Mouse (Mus musculus): ENCODE measurements around the gene Cic. TPM values are rescaled to one million over a fixed set of nuclear protein-coding genes. Genes with fewer than 3 reads are reported as not detected.

Gene Cic
- 28.9 and 30.8 TPM in 2 replicates for polyA plus RNA-seq (2015; fragmentation: Nextera tagmentation; extraction: Ambion mirVana)

DNA sequence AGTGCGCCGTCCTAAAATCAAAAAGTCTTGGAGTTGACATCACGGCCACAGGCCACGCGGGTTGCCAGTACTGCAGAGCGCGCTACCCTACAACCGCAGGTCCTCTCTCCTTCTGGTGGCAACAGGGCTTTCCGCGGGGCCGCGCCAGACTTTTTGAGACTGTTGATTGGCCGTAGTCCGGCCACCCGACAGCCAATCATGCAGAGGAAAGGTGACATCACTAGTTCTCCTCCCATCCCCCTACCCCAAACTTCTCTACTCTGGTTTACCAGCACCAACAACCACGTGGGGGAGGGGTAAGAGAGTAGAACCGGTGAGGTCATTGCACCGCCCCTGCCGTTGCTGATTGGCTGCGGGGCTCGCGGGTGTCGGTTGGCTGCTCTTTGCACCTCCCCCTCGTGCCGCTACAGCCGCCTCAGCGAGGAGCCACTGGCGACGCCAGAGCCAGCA lies at the start of gene Cic:
Gene Cic (plus strand): TSS at position 404 of the 450 bp plus-strand sequence.
- H3K9me3 ChIP-seq (ENCODE audit: low read length): no peaks in the 10 kb centered on the region
- 0% methylated on average over 29 of the region's 29 CpGs for WGBS

DNA sequence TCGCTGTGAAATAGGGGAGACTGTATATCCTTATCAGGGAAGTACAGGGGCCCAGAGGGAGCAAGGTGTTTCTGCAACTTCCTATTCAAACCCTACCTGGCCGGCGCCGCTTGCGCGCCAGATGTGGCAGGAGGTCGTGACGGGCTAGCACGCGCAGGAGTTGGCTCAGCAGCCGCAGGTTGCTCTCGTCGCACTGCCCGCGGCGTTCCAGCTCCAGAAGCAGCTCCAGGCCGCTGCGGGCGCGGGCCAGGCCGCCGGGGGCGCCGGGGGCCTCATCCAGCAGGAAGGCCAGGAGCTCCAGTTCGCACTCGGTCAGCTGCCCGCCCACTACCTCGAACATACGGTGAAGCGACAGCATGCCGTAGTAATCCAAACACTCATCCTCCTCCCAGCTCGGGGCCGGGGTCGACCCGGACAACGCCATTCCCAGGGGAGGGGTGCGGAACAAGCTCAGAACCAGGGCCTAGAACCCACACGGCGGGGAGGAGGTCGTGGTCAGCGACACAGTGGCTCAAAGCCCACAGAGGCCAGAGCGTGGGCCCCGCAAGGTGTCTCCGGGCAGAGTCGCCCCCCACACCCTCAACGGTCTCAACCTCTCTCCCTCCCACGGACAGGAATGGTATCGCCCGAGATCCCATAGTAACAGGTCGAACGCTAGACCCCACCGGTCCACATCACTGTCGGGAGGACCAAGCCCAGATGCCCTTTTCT lies 48.6 kb upstream of the Cic start:
- Histone ChIP-seq H3K9ac (replicated peaks; ENCODE audit: low read length) (peak overlapping the region; percentile 76), H3K27ac (ENCODE audit: low read length) (peak overlapping the region; percentile 70), H3K4me1 (ENCODE audit: insufficient read depth, low read length) (peaks cover 26% of the 10 kb centered on the region), H3K4me3 (ENCODE audit: low read length) (peak overlapping the region; percentile 63), H3K4me2 (replicated peaks; ENCODE audit: low read depth, low read length) (peak overlapping the region; percentile 86), H3K9me3 (ENCODE audit: low read length) (no peaks in the 10 kb centered on the region), H3K36me3 (ENCODE audit: insufficient read depth, low read length) (0 out of 2 replicates have a peak, but pooled peaks cover 2% of the 10 kb centered on the region), H3K27me3 (ENCODE audit: insufficient read depth, low read length) (no peaks in the 10 kb centered on the region)
- WGBS: under 1% methylated on average over 53 of the region's 53 CpGs
- peak; percentile 16; the same call in 1 of the 2 replicates for ATAC-seq (ENCODE audit: low FRiP score, low TSS enrichment)

More for the DNA sequence above, at the start of gene Cic:
- peak; percentile 85 for ATAC-seq (ENCODE audit: low FRiP score, low TSS enrichment)
- peak within 1 kb of the TSS; percentile 76 for H3K4me3 ChIP-seq (ENCODE audit: low read length)
- peak within 1 kb of the TSS; percentile 85 for H3K9ac ChIP-seq (replicated peaks; ENCODE audit: low read length)
- H3K27me3 ChIP-seq (ENCODE audit: insufficient read depth, low read length): no peaks in the 10 kb centered on the region
- H3K36me3 ChIP-seq (ENCODE audit: insufficient read depth, low read length): peaks cover 13% of the 10 kb centered on the region
- peak within 1 kb of the TSS; percentile 95 for H3K27ac ChIP-seq (ENCODE audit: low read length)
- peak within 1 kb of the TSS; percentile 82 for H3K4me2 ChIP-seq (replicated peaks; ENCODE audit: low read depth, low read length)
- peaks cover 24% of the 10 kb centered on the region for H3K4me1 ChIP-seq (ENCODE audit: insufficient read depth, low read length)

DNA sequence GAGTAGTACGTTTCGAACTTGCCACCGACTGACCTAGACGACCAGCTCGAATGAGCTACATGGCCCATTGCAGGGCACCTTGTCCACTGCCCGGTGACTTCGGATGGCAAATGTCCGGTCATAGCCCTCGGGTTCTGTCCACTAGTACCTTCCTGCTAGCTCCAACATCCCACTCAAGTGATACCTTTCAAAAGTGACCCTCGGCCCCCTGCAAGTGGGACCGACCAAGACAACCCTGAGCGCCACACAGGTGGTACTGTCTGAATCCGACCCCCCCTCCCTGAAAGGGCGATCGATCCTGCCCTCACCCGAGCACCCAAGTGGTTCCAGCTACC lies 48.1 kb upstream of the Cic start:
- peak; percentile 13 for ATAC-seq (ENCODE audit: low FRiP score, low TSS enrichment)
- H3K4me1 ChIP-seq (ENCODE audit: insufficient read depth, low read length): peaks cover 26% of the 10 kb centered on the region
- under 1% methylated on average over 16 of the region's 16 CpGs for WGBS
- peak overlapping the region; percentile 76 for H3K9ac ChIP-seq (replicated peaks; ENCODE audit: low read length)
- H3K36me3 ChIP-seq (ENCODE audit: insufficient read depth, low read length): peaks cover 8% of the 10 kb centered on the region
- H3K27ac ChIP-seq (ENCODE audit: low read length): peak overlapping the region; percentile 70
- H3K27me3 ChIP-seq (ENCODE audit: insufficient read depth, low read length): no peaks in the 10 kb centered on the region
- H3K9me3 ChIP-seq (ENCODE audit: low read length): no peaks in the 10 kb centered on the region
- peak overlapping the region; percentile 63 for H3K4me3 ChIP-seq (ENCODE audit: low read length)
- H3K4me2 ChIP-seq (replicated peaks; ENCODE audit: low read depth, low read length): peak overlapping the region; percentile 86

DNA sequence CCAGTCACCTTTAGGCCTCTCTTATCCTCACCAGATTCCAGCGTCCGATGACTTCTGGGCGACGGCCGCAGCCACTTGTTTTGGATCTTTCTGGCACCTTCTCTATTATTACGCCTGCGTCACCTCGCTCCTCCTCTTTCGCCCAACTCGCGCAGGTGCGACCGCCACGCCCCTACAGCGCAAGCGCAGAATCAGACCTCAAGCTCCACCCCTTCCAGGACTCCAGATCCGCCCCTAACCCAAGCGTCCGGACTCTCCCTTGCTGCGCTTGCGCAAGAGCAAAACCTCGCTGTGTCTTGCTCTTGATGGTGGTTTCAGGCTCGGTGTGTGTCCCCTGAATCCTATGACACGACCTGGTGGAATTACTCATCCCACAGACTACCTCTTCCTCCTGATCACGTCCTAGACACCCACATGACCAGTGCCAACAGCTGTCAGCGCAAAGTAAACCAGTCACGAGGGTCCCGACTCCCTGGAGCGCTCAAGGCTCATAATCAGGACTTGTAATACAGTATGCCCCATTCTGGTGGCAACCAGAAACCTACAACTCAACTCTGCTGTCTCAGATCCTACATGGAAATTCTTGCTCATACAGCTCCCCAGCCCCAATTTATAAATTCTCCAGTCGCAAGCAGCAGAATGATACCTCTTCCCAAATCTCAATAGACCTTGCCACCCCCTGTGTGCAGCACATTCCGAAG lies 47.6 kb upstream of the Cic start:
- H3K9ac ChIP-seq (replicated peaks; ENCODE audit: low read length): peak overlapping the region; percentile 76
- peak overlapping the region; percentile 63 for H3K4me3 ChIP-seq (ENCODE audit: low read length)
- peak overlapping the region; percentile 70 for H3K27ac ChIP-seq (ENCODE audit: low read length)
- no peaks in the 10 kb centered on the region for H3K27me3 ChIP-seq (ENCODE audit: insufficient read depth, low read length)
- peaks cover 26% of the 10 kb centered on the region for H3K4me1 ChIP-seq (ENCODE audit: insufficient read depth, low read length)
- peak; percentile 66 for ATAC-seq (ENCODE audit: low FRiP score, low TSS enrichment)
- H3K36me3 ChIP-seq (ENCODE audit: insufficient read depth, low read length): peaks cover 13% of the 10 kb centered on the region
- H3K9me3 ChIP-seq (ENCODE audit: low read length): no peaks in the 10 kb centered on the region
- peak overlapping the region; percentile 86 for H3K4me2 ChIP-seq (replicated peaks; ENCODE audit: low read depth, low read length)
- 3% methylated on average over 31 of the region's 31 CpGs for WGBS

DNA sequence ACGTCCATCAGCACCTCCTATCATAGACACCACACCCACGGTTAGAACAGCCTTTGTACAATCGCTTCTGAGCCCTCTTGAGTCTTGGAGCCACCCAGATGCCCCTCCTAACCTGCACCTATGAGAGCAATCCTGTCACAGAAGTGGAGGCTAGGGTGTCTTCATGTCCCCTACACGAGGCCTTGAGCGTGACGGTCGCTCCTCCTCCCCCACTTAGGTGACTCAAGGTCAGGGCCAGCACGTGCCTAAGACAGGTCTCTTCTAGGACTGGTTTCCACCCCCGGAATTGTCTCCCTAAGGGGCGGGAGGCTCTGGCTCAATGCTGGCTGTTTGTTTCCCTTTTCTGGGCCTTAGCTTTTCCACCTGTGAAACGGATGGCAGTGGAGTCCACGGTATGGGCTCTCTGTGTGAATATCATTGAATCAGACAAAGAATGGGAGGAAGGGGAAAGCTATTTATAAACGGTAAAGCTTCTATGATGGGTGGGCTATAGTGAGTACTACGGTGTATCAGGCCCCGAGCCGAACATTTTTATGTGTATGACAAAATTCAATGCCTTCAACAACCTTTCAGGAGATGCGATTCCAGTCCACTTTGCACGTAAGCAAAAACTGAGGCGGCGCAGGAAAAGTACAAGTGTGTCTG lies 46.9 kb upstream of the Cic start, which contains the start of gene Dedd2:
Gene Dedd2 (minus strand): TSS at position 159 of the 645 bp plus-strand sequence.
- Histone ChIP-seq H3K27ac (ENCODE audit: low read length) (peak within 1 kb of the TSS; percentile 89), H3K4me3 (ENCODE audit: low read length) (peak within 1 kb of the TSS; percentile 63), H3K4me2 (replicated peaks; ENCODE audit: low read depth, low read length) (peak within 1 kb of the TSS; percentile 86), H3K9ac (replicated peaks; ENCODE audit: low read length) (peak within 1 kb of the TSS; percentile 76), H3K4me1 (ENCODE audit: insufficient read depth, low read length) (peaks cover 26% of the 10 kb centered on the region), H3K36me3 (ENCODE audit: insufficient read depth, low read length) (peaks cover 20% of the 10 kb centered on the region), H3K9me3 (ENCODE audit: low read length) (no peaks in the 10 kb centered on the region), H3K27me3 (ENCODE audit: insufficient read depth, low read length) (no peaks in the 10 kb centered on the region)
- WGBS: 5% methylated on average over 20 of the region's 20 CpGs
- no peak for ATAC-seq (ENCODE audit: low FRiP score, low TSS enrichment)

DNA sequence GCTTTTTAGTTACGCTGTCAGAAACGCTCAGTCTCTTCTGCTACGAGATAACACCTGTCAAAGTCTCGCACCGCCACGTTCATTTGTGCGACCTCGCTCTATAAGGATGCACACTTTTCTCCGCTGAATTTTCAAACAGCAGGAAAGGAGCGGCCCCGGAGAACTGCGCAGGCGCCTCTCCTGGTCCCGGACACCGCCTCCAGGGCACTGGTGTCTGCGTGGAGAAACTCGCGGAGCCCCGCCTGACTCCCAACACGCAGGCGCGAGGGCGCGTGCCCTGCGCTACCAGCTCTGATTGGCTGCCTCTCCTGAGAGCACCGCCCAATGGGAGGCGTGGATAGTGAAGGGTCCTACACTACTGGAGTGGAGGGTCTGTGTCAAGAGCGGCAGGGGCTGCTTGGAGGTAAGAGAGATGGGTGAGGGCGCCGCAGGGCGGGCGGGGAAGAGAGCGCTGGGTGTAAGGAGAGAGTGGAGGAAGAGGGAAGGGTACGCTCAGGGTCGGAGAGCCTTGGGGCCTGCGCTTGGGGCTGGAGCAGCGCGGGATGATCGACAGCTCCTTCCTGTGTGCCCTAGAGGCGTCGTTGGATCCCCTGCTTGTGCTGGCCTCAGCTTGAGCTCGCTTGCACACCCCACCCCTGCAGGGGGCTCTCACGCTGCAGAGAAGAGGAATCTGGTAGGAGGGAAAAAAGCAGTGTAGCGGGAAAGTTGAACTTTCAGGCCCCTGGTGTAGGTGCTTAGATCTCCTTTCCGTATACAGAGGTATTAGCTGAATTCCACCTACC lies 46.2 kb upstream of the Cic start, which contains the start of gene Zfp526:
Gene Zfp526 (plus strand): TSS at position 324 of the 782 bp plus-strand sequence.
- ATAC-seq (ENCODE audit: low FRiP score, low TSS enrichment): peak; percentile 96
- Histone ChIP-seq H3K4me2 (replicated peaks; ENCODE audit: low read depth, low read length) (peak within 1 kb of the TSS; percentile 86), H3K27me3 (ENCODE audit: insufficient read depth, low read length) (no peaks in the 10 kb centered on the region), H3K4me3 (ENCODE audit: low read length) (peak within 1 kb of the TSS; percentile 63), H3K27ac (ENCODE audit: low read length) (peak within 1 kb of the TSS; percentile 89), H3K4me1 (ENCODE audit: insufficient read depth, low read length) (peaks cover 26% of the 10 kb centered on the region), H3K36me3 (ENCODE audit: insufficient read depth, low read length) (peaks cover 27% of the 10 kb centered on the region), H3K9me3 (ENCODE audit: low read length) (no peaks in the 10 kb centered on the region), H3K9ac (replicated peaks; ENCODE audit: low read length) (peak within 1 kb of the TSS; percentile 71)
- WGBS: under 1% methylated on average over 43 of the region's 45 CpGs

DNA sequence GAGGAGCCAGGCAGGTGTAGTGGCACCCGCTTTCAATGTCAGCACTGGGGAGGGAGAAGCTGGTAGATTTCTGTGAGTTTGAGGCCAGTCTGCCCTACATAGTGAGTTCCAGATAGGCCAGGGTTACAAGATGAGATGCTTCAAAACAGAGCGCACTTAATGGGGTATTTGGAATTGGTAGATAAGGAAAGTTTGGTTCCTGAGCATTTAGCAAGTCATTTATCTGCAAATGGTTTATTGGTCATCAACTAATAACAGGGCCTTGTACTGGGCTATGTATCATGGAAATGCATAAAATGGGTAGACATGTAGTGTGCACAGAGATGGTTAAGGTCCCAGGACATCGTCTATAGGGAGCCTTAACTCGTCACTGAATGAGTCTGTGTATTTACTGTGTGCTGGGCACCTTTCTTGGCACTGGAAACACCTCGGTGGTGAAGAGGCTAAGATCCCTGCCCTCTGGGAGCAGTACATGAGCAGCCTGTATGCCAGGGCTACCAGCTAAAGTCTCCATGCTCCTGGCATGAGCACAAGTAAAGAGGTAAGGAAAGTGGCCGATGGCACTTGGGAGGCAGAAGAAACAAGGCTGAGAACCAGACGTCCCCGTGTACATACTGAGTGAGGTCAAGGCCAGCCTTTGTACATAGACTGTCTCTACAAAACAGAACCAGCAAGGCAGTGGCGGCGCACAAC lies 45.1 kb upstream of the Cic start:
- H3K27ac ChIP-seq (ENCODE audit: low read length): no peak overlapping the region

DNA sequence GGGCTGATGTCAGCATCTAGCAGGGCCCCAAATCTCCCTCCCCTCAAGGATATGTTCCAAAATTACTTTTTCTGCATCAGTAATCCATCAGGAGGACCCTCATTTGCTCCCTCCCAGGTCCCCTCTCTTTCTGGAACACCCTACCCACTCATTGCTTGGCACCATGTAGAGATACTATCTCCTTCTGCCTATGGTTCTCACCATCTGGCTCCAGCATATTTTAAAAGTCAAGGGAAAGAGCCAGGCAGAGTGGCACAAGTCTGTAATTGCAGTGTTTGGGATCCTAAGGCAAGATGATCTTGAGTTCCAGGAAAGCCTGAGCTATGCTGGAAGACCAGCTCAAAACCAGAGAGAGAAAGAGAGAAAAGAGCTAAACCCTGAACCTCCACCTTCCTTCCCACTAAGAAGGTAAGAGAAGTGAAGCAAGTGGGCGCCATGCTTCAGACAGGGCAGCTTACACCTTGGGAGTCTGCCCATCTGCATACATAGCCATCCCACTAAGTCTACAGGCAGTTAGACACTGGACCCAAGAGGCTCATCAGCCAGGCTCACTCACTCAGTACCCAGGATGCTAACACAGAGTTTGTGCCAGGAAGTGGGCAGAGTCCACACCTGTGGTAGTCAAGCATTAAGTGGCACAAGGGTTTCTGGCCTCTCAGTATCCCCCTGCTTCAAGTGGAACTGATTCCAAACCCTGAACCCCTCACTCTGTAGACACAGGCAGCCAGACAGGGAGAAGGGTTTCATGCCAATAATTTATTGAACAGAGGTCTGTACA lies 39.8 kb upstream of the Cic start:
- Histone ChIP-seq H3K4me3 (ENCODE audit: low read length) (no peak overlapping the region), H3K36me3 (ENCODE audit: insufficient read depth, low read length) (peaks cover 87% of the 10 kb centered on the region)

More for the DNA sequence above, 45.1 kb upstream of the Cic start:
- peak overlapping the region; percentile 63 for H3K4me3 ChIP-seq (ENCODE audit: low read length)
- WGBS: 90% methylated on average over 10 of the region's 10 CpGs
- H3K36me3 ChIP-seq (ENCODE audit: insufficient read depth, low read length): peaks cover 38% of the 10 kb centered on the region
- H3K4me2 ChIP-seq (replicated peaks; ENCODE audit: low read depth, low read length): peak overlapping the region; percentile 86
- H3K27me3 ChIP-seq (ENCODE audit: insufficient read depth, low read length): no peaks in the 10 kb centered on the region
- peaks cover 26% of the 10 kb centered on the region for H3K4me1 ChIP-seq (ENCODE audit: insufficient read depth, low read length)
- H3K9ac ChIP-seq (replicated peaks; ENCODE audit: low read length): peak overlapping the region; percentile 71
- ATAC-seq (ENCODE audit: low FRiP score, low TSS enrichment): no peak
- no peaks in the 10 kb centered on the region for H3K9me3 ChIP-seq (ENCODE audit: low read length)

More for the DNA sequence above, 39.8 kb upstream of the Cic start:
- H3K4me1 ChIP-seq (ENCODE audit: insufficient read depth, low read length): no peaks in the 10 kb centered on the region
- H3K9me3 ChIP-seq (ENCODE audit: low read length): no peaks in the 10 kb centered on the region
- H3K9ac ChIP-seq (replicated peaks; ENCODE audit: low read length): no peak overlapping the region
- 90% methylated on average over 1 of the region's 1 CpGs for WGBS
- no peak overlapping the region for H3K4me2 ChIP-seq (replicated peaks; ENCODE audit: low read depth, low read length)
- no peak for ATAC-seq (ENCODE audit: low FRiP score, low TSS enrichment)
- H3K27ac ChIP-seq (ENCODE audit: low read length): no peak overlapping the region
- no peaks in the 10 kb centered on the region for H3K27me3 ChIP-seq (ENCODE audit: insufficient read depth, low read length)
